ENCODE assay signal across 16 mouse cellular contexts in genomic region chr2:156892240-156892639, GRCm38 (mm10). TPM values are rescaled to one million over a fixed set of nuclear protein-coding genes. Genes with fewer than 3 reads are reported as not detected.
DNase-seq lines count a peak whose midpoint lies in the region; ATAC-seq and TF ChIP-seq lines count a peak whose summit lies in the region.
"Had no signal": no experiment of that assay in that cellular context is flagged by ENCODE, and none has a peak within 500 bp of the region (broad histone marks: within the 10 kb centered on the region; RNA-seq: fewer than 3 reads in every experiment).

No protein-coding gene starts in this region.

- H3K4me1 ChIP-seq in forebrain, postnatal 0 days (ENCODE audit: insufficient read depth) = no peaks in the 10 kb centered on the region
- peaks cover 10% of the 10 kb centered on the region for H3K4me1 ChIP-seq in forebrain, embryonic 10.5 days
- H3K4me1 ChIP-seq in embryonic facial prominence, embryonic 14.5 days (ENCODE audit: control insufficient read depth, insufficient read depth, low read length) = no peaks in the 10 kb centered on the region
- H3K4me1 ChIP-seq in neural tube, embryonic 15.5 days = 0 out of 2 replicates have a peak, but pooled peaks cover 7% of the 10 kb centered on the region
- peaks cover 6% of the 10 kb centered on the region; the same call in 1 of the 2 replicates for H3K4me1 ChIP-seq in limb, embryonic 10.5 days
- H3K4me1 ChIP-seq: kidney, embryonic 15.5 days; limb, embryonic 15.5 days had no signal

- H3K27me3 ChIP-seq in forebrain, postnatal 0 days (ENCODE audit: insufficient read depth, low read length) = no peaks in the 10 kb centered on the region
- no peaks in the 10 kb centered on the region for H3K27me3 ChIP-seq in forebrain, embryonic 10.5 days (ENCODE audit: poor library complexity, severe bottlenecking)
- H3K27me3 ChIP-seq in embryonic facial prominence, embryonic 14.5 days (replicated peaks; ENCODE audit: control insufficient read depth, insufficient read depth, low read length) = no peaks in the 10 kb centered on the region
- H3K27me3 ChIP-seq in neural tube, embryonic 15.5 days (replicated peaks) = no peaks in the 10 kb centered on the region
- no peaks in the 10 kb centered on the region for H3K27me3 ChIP-seq in limb, embryonic 10.5 days (ENCODE audit: low read depth, poor library complexity, severe bottlenecking)
- H3K27me3 ChIP-seq: kidney, embryonic 15.5 days; limb, embryonic 15.5 days; neural tube, embryonic 12.5 days had no signal

- no peaks in the 10 kb centered on the region for H3K36me3 ChIP-seq in forebrain, postnatal 0 days (ENCODE audit: insufficient read depth)
- no peaks in the 10 kb centered on the region for H3K36me3 ChIP-seq in forebrain, embryonic 10.5 days (replicated peaks)
- no peaks in the 10 kb centered on the region for H3K36me3 ChIP-seq in embryonic facial prominence, embryonic 14.5 days (ENCODE audit: control insufficient read depth, insufficient read depth, low read length)
- no peaks in the 10 kb centered on the region for H3K36me3 ChIP-seq in neural tube, embryonic 15.5 days
- H3K36me3 ChIP-seq in limb, embryonic 10.5 days = no peaks in the 10 kb centered on the region
- H3K36me3 ChIP-seq: kidney, embryonic 15.5 days; limb, embryonic 15.5 days; neural tube, embryonic 12.5 days had no signal

- no peaks in the 10 kb centered on the region for H3K9me3 ChIP-seq in forebrain, postnatal 0 days (ENCODE audit: low read length)
- no peaks in the 10 kb centered on the region for H3K9me3 ChIP-seq in forebrain, embryonic 10.5 days
- H3K9me3 ChIP-seq in embryonic facial prominence, embryonic 14.5 days (ENCODE audit: control insufficient read depth, low read length) = no peaks in the 10 kb centered on the region
- H3K9me3 ChIP-seq in neural tube, embryonic 15.5 days (replicated peaks) = no peaks in the 10 kb centered on the region
- H3K9me3 ChIP-seq in limb, embryonic 10.5 days (replicated peaks) = no peaks in the 10 kb centered on the region
- H3K9me3 ChIP-seq: kidney, embryonic 15.5 days; limb, embryonic 15.5 days; neural tube, embryonic 12.5 days had no signal

- no peak overlapping the region for H3K4me3 ChIP-seq in forebrain, postnatal 0 days (ENCODE audit: low read depth, low read length)
- H3K4me3 ChIP-seq in forebrain, embryonic 10.5 days = no peak overlapping the region
- H3K4me3 ChIP-seq in embryonic facial prominence, embryonic 14.5 days (ENCODE audit: low read depth, low read length) = no peak overlapping the region
- no peak overlapping the region for H3K4me3 ChIP-seq in neural tube, embryonic 15.5 days (replicated peaks)
- H3K4me3 ChIP-seq in limb, embryonic 10.5 days = no peak overlapping the region
- H3K4me3 ChIP-seq: kidney, embryonic 15.5 days; limb, embryonic 15.5 days; neural tube, embryonic 12.5 days had no signal

- WGBS in forebrain, postnatal 0 days = 14% methylated on average over 3 of the region's 3 CpGs
- WGBS in forebrain, embryonic 10.5 days = 48% methylated on average over 3 of the region's 3 CpGs
- WGBS in embryonic facial prominence, embryonic 14.5 days = 52% methylated on average over 3 of the region's 3 CpGs
- WGBS in neural tube, embryonic 15.5 days = 21% methylated on average over 3 of the region's 3 CpGs
- 52% methylated on average over 3 of the region's 3 CpGs for WGBS in limb, embryonic 10.5 days

- DNase-seq in forebrain, postnatal 0 days = peak; percentile 55
- no peak for DNase-seq in forebrain, embryonic 10.5 days (ENCODE audit: extremely low spot score, low spot score)
- DNase-seq in embryonic facial prominence, embryonic 14.5 days (ENCODE audit: low spot score) = peak; percentile 11
- DNase-seq in mesoderm, embryonic 11.5 days (ENCODE audit: low read depth, low spot score) = peak; percentile 69
- no peak for DNase-seq in kidney, adult 9 months
- no peak for DNase-seq in limb, embryonic 10.5 days (ENCODE audit: low spot score)
- DNase-seq in heart, postnatal 4 days = no peak
- DNase-seq: adrenal gland, adult 8-10 months; gastrocnemius, postnatal 25 days; lung, adult 2 months had no signal

- H3K4me2 ChIP-seq in forebrain, postnatal 0 days (ENCODE audit: low read depth) = no peak overlapping the region
- H3K4me2 ChIP-seq in embryonic facial prominence, embryonic 14.5 days (ENCODE audit: low read depth, low read length) = no peak overlapping the region
- H3K4me2 ChIP-seq in neural tube, embryonic 15.5 days = no peak overlapping the region
- H3K4me2 ChIP-seq: heart, embryonic 11.5 days; kidney, embryonic 15.5 days; limb, embryonic 15.5 days; neural tube, embryonic 12.5 days had no signal

- no peak overlapping the region for H3K27ac ChIP-seq in forebrain, postnatal 0 days (ENCODE audit: low read depth, low read length)
- no peak overlapping the region for H3K27ac ChIP-seq in forebrain, embryonic 10.5 days
- H3K27ac ChIP-seq in embryonic facial prominence, embryonic 14.5 days (replicated peaks; ENCODE audit: low read depth, low read length) = no peak overlapping the region
- H3K27ac ChIP-seq in neural tube, embryonic 15.5 days (replicated peaks) = no peak overlapping the region
- no peak overlapping the region for H3K27ac ChIP-seq in limb, embryonic 10.5 days
- H3K27ac ChIP-seq: kidney, embryonic 15.5 days; limb, embryonic 15.5 days; neural tube, embryonic 12.5 days had no signal

- H3K9ac ChIP-seq in forebrain, postnatal 0 days = no peak overlapping the region
- H3K9ac ChIP-seq in embryonic facial prominence, embryonic 14.5 days (ENCODE audit: low read depth, low read length) = no peak overlapping the region
- no peak overlapping the region for H3K9ac ChIP-seq in neural tube, embryonic 15.5 days (replicated peaks)
- H3K9ac ChIP-seq: kidney, embryonic 15.5 days; limb, embryonic 15.5 days; neural tube, embryonic 12.5 days had no signal

- ATAC-seq in forebrain, postnatal 0 days = peak; percentile 70; the same call in 1 of the 2 replicates
- no peak for ATAC-seq in embryonic facial prominence, embryonic 14.5 days (ENCODE audit: low read depth)
- ATAC-seq in neural tube, embryonic 15.5 days (ENCODE audit: low FRiP score) = peak; percentile 74

- TF ChIP-seq CTCF in forebrain, postnatal 0 days (IDR thresholded peaks at IDR 0.05; ENCODE audit: low read depth) = no peak

RNA-seq across cellular contexts. Expression of gene Sla2, which starts 5.2 kb away (rescaled TPM):
- not detected in 2 replicates for total RNA-seq in forebrain, postnatal 0 days (2014; rRNA removed)
- polyA plus RNA-seq in forebrain, postnatal 0 days (2015; fragmentation: Nextera tagmentation; extraction: Ambion mirVana) = 0.14 and 0.19 TPM in 2 replicates
- polyA plus RNA-seq in forebrain, embryonic 10.5 days (2016; fragmentation: Nextera tagmentation; extraction: Ambion mirVana) = 0.60 and 0.94 TPM in 2 replicates
- 0.29 and 0.45 TPM in 2 replicates for polyA plus RNA-seq in embryonic facial prominence, embryonic 14.5 days (2014; fragmentation: Nextera tagmentation; extraction: Ambion mirVana)
- 0.22 and 7.3 TPM in 2 replicates for polyA plus RNA-seq in neural tube, embryonic 15.5 days (2015; fragmentation: Nextera tagmentation; extraction: Ambion mirVana)
- 0.45 and 0.58 TPM in 2 replicates for polyA plus RNA-seq in limb, embryonic 10.5 days (2016; fragmentation: Nextera tagmentation; extraction: Ambion mirVana)
- not detected for total RNA-seq in heart, postnatal 4 days (2021)
- total RNA-seq: gastrocnemius, postnatal 25 days had no signal

RNA-seq across cellular contexts. Expression of gene Rab5if, which starts 29.3 kb away (rescaled TPM):
- 123 TPM in 2 replicates for total RNA-seq in forebrain, postnatal 0 days (2014; rRNA removed)
- polyA plus RNA-seq in forebrain, postnatal 0 days (2015; fragmentation: Nextera tagmentation; extraction: Ambion mirVana) = 154 and 169 TPM in 2 replicates
- 185 and 186 TPM in 2 replicates for polyA plus RNA-seq in forebrain, embryonic 10.5 days (2016; fragmentation: Nextera tagmentation; extraction: Ambion mirVana)
- polyA plus RNA-seq in embryonic facial prominence, embryonic 14.5 days (2014; fragmentation: Nextera tagmentation; extraction: Ambion mirVana) = 172 and 181 TPM in 2 replicates
- 152 TPM in 2 replicates for polyA plus RNA-seq in neural tube, embryonic 15.5 days (2015; fragmentation: Nextera tagmentation; extraction: Ambion mirVana)
- 182 and 204 TPM in 2 replicates for polyA plus RNA-seq in limb, embryonic 10.5 days (2016; fragmentation: Nextera tagmentation; extraction: Ambion mirVana)
- 100 to 1,000 TPM; 136 to 142 TPM for total RNA-seq in heart, postnatal 4 days (2021)

RNA-seq across cellular contexts. Expression of gene 4930518I15Rik, which starts 34.5 kb away (rescaled TPM):
- total RNA-seq in forebrain, postnatal 0 days (2014; rRNA removed) = 1.00 and 2.5 TPM in 2 replicates
- polyA plus RNA-seq in forebrain, postnatal 0 days (2015; fragmentation: Nextera tagmentation; extraction: Ambion mirVana) = 1.3 and 2.1 TPM in 2 replicates
- 7.7 and 9.3 TPM in 2 replicates for polyA plus RNA-seq in forebrain, embryonic 10.5 days (2016; fragmentation: Nextera tagmentation; extraction: Ambion mirVana)
- 3.2 and 3.6 TPM in 2 replicates for polyA plus RNA-seq in embryonic facial prominence, embryonic 14.5 days (2014; fragmentation: Nextera tagmentation; extraction: Ambion mirVana)
- polyA plus RNA-seq in neural tube, embryonic 15.5 days (2015; fragmentation: Nextera tagmentation; extraction: Ambion mirVana) = 7.6 and 8.9 TPM in 2 replicates
- polyA plus RNA-seq in limb, embryonic 10.5 days (2016; fragmentation: Nextera tagmentation; extraction: Ambion mirVana) = 9.4 and 10.7 TPM in 2 replicates
- total RNA-seq in heart, postnatal 4 days (2021) = 1 to 10 TPM; 1.3 to 2.0 TPM
- total RNA-seq: common myeloid progenitor, adult 5-6 weeks had no signal

RNA-seq across cellular contexts. Expression of gene Tgif2, which starts 52.4 kb away (rescaled TPM):
- total RNA-seq in forebrain, postnatal 0 days (2014; rRNA removed) = 13.1 and 13.7 TPM in 2 replicates
- polyA plus RNA-seq in forebrain, postnatal 0 days (2015; fragmentation: Nextera tagmentation; extraction: Ambion mirVana) = 8.7 and 9.3 TPM in 2 replicates
- 108 and 109 TPM in 2 replicates for polyA plus RNA-seq in forebrain, embryonic 10.5 days (2016; fragmentation: Nextera tagmentation; extraction: Ambion mirVana)
- 44.3 and 56.5 TPM in 2 replicates for polyA plus RNA-seq in embryonic facial prominence, embryonic 14.5 days (2014; fragmentation: Nextera tagmentation; extraction: Ambion mirVana)
- 10.3 and 16.5 TPM in 2 replicates for polyA plus RNA-seq in neural tube, embryonic 15.5 days (2015; fragmentation: Nextera tagmentation; extraction: Ambion mirVana)
- 104 and 109 TPM in 2 replicates for polyA plus RNA-seq in limb, embryonic 10.5 days (2016; fragmentation: Nextera tagmentation; extraction: Ambion mirVana)
- total RNA-seq in heart, postnatal 4 days (2021) = 10 to 100 TPM; 18.2 to 19.3 TPM

Comparison
In these comparisons a context has a peak if more than half of its experiments do, and no peak if none do; other contexts are left out.
1. DNase-seq: peak in forebrain, postnatal 0 days (single experiment), embryonic facial prominence, embryonic 14.5 days (single experiment) and mesoderm, embryonic 11.5 days (single experiment); none in forebrain, embryonic 10.5 days (single experiment), kidney, adult 9 months (single experiment), limb, embryonic 10.5 days (single experiment) and heart, postnatal 4 days (single experiment).